Mouse (Mus musculus): ENCODE measurements around the gene Kremen2. TPM values are rescaled to one million over a fixed set of nuclear protein-coding genes. Genes with fewer than 3 reads are reported as not detected.

Kremen2 gene
- polyA plus RNA-seq, 1 experiment from 2014 or later = 1.0 TPM

- H3K4me2 ChIP-seq (ENCODE audit: low read length) = no peak overlapping the region
Measured at GRCm38 (mm10) chr17:23703301-23703700, 42.3 kb downstream of the Kremen2 start.

GRCm38 (mm10) chr17:23700079-23700478, 45.6 kb downstream of the Kremen2 start:
- Histone ChIP-seq H3K9me3 (ENCODE audit: control insufficient read depth, low read length) (no peaks in the 10 kb centered on the region), H3K27me3 (replicated peaks; ENCODE audit: control insufficient read depth, insufficient read depth, low read length) (peaks cover 20% of the 10 kb centered on the region), H3K9ac (replicated peaks; ENCODE audit: low read depth, low read length) (peak overlapping the region; percentile 64), H3K27ac (ENCODE audit: low read length) (no peak overlapping the region), H3K4me2 (ENCODE audit: low read length) (peak overlapping the region; percentile 99), H3K36me3 (ENCODE audit: control insufficient read depth, insufficient read depth) (no peaks in the 10 kb centered on the region), H3K4me1 (replicated peaks; ENCODE audit: control insufficient read depth, insufficient read depth, low read length) (peaks cover 12% of the 10 kb centered on the region), H3K4me3 (replicated peaks; ENCODE audit: low read length) (peak overlapping the region; percentile 80)
- under 1% methylated on average over 27 of the region's 28 CpGs for WGBS
- peak; percentile 98 for ATAC-seq

More at GRCm38 (mm10) chr17:23703301-23703700, 42.3 kb downstream of the Kremen2 start:
- no peak overlapping the region for H3K9ac ChIP-seq (replicated peaks; ENCODE audit: low read depth, low read length)
- 77% methylated on average over 9 of the region's 9 CpGs for WGBS
- peaks cover 13% of the 10 kb centered on the region for H3K4me1 ChIP-seq (replicated peaks; ENCODE audit: control insufficient read depth, insufficient read depth, low read length)
- no peak for ATAC-seq
- no peaks in the 10 kb centered on the region for H3K36me3 ChIP-seq (ENCODE audit: control insufficient read depth, insufficient read depth)
- H3K9me3 ChIP-seq (ENCODE audit: control insufficient read depth, low read length) = no peaks in the 10 kb centered on the region
- no peak overlapping the region for H3K4me3 ChIP-seq (replicated peaks; ENCODE audit: low read length)
- peaks cover 18% of the 10 kb centered on the region for H3K27me3 ChIP-seq (replicated peaks; ENCODE audit: control insufficient read depth, insufficient read depth, low read length)
- no peak overlapping the region for H3K27ac ChIP-seq (ENCODE audit: low read length)

- peak overlapping the region; percentile 99 for H3K4me2 ChIP-seq (ENCODE audit: low read length)
- H3K9me3 ChIP-seq (ENCODE audit: control insufficient read depth, low read length) = no peaks in the 10 kb centered on the region
- H3K9ac ChIP-seq (replicated peaks; ENCODE audit: low read depth, low read length) = peak overlapping the region; percentile 64
- H3K4me1 ChIP-seq (replicated peaks; ENCODE audit: control insufficient read depth, insufficient read depth, low read length) = peaks cover 8% of the 10 kb centered on the region
- no peaks in the 10 kb centered on the region for H3K36me3 ChIP-seq (ENCODE audit: control insufficient read depth, insufficient read depth)
- peaks cover 20% of the 10 kb centered on the region for H3K27me3 ChIP-seq (replicated peaks; ENCODE audit: control insufficient read depth, insufficient read depth, low read length)
- no peak overlapping the region for H3K27ac ChIP-seq (ENCODE audit: low read length)
- peak; percentile 2; the same call in 1 of the 2 replicates for ATAC-seq
- H3K4me3 ChIP-seq (replicated peaks; ENCODE audit: low read length) = peak overlapping the region; percentile 80
- WGBS = under 1% methylated on average over 87 of the region's 101 CpGs
Measured at GRCm38 (mm10) chr17:23699131-23700077, 46.2 kb downstream of the Kremen2 start.

GRCm38 (mm10) chr17:23695801-23696200, 49.8 kb downstream of the Kremen2 start:
- H3K27me3 ChIP-seq (replicated peaks; ENCODE audit: control insufficient read depth, insufficient read depth, low read length) = peaks cover 16% of the 10 kb centered on the region
- H3K4me1 ChIP-seq (replicated peaks; ENCODE audit: control insufficient read depth, insufficient read depth, low read length) = peaks cover 8% of the 10 kb centered on the region
- no peak overlapping the region for H3K4me2 ChIP-seq (ENCODE audit: low read length)
- no peak for ATAC-seq
- H3K27ac ChIP-seq (ENCODE audit: low read length) = no peak overlapping the region
- H3K36me3 ChIP-seq (ENCODE audit: control insufficient read depth, insufficient read depth) = no peaks in the 10 kb centered on the region
- 8% methylated on average over 3 of the region's 3 CpGs for WGBS
- no peak overlapping the region for H3K9ac ChIP-seq (replicated peaks; ENCODE audit: low read depth, low read length)
- no peak overlapping the region for H3K4me3 ChIP-seq (replicated peaks; ENCODE audit: low read length)
- H3K9me3 ChIP-seq (ENCODE audit: control insufficient read depth, low read length) = no peaks in the 10 kb centered on the region

- no peaks in the 10 kb centered on the region for H3K36me3 ChIP-seq (ENCODE audit: control insufficient read depth, insufficient read depth)
- no peaks in the 10 kb centered on the region for H3K9me3 ChIP-seq (ENCODE audit: control insufficient read depth, low read length)
- H3K4me1 ChIP-seq (replicated peaks; ENCODE audit: control insufficient read depth, insufficient read depth, low read length) = peaks cover 4% of the 10 kb centered on the region
- H3K27me3 ChIP-seq (replicated peaks; ENCODE audit: control insufficient read depth, insufficient read depth, low read length) = peaks cover 14% of the 10 kb centered on the region
- no peak overlapping the region for H3K27ac ChIP-seq (ENCODE audit: low read length)
- no peak for ATAC-seq
- WGBS = 83% methylated on average over 1 of the region's 1 CpGs
- no peak overlapping the region for H3K9ac ChIP-seq (replicated peaks; ENCODE audit: low read depth, low read length)
- no peak overlapping the region for H3K4me2 ChIP-seq (ENCODE audit: low read length)
- H3K4me3 ChIP-seq (replicated peaks; ENCODE audit: low read length) = no peak overlapping the region
Measured at GRCm38 (mm10) chr17:23694491-23694890, 51.1 kb downstream of the Kremen2 start.

Other genes starting within 250 kb of the Kremen2 start
- gene Zfp213, start 181.6 kb downstream of the Kremen2 start, polyA plus RNA-seq (2015; fragmentation: Nextera tagmentation; extraction: Ambion mirVana) = 19.0 and 19.1 TPM in 2 replicates
- gene Zfp13, start 146.3 kb downstream of the Kremen2 start, polyA plus RNA-seq (2015; fragmentation: Nextera tagmentation; extraction: Ambion mirVana) = 26.2 and 28.5 TPM in 2 replicates
- gene Zscan10, start 145.0 kb downstream of the Kremen2 start, polyA plus RNA-seq (2015; fragmentation: Nextera tagmentation; extraction: Ambion mirVana) = not detected in 2 replicates
- 0.97 and 1.2 TPM in 2 replicates for gene Mmp25, start 100.6 kb downstream of the Kremen2 start, polyA plus RNA-seq (2015; fragmentation: Nextera tagmentation; extraction: Ambion mirVana)
- gene Bicdl2, start 85.3 kb downstream of the Kremen2 start, polyA plus RNA-seq (2015; fragmentation: Nextera tagmentation; extraction: Ambion mirVana) = 0.39 TPM in 1 of 2 replicates, not detected in the other
- 92.1 and 99.4 TPM in 2 replicates for gene Hcfc1r1, start 72.2 kb downstream of the Kremen2 start, polyA plus RNA-seq (2015; fragmentation: Nextera tagmentation; extraction: Ambion mirVana)
- 40.1 and 41.4 TPM in 2 replicates for gene Thoc6, start 72.0 kb downstream of the Kremen2 start, polyA plus RNA-seq (2015; fragmentation: Nextera tagmentation; extraction: Ambion mirVana)
- gene Tnfrsf12a, start 68.4 kb downstream of the Kremen2 start, polyA plus RNA-seq (2015; fragmentation: Nextera tagmentation; extraction: Ambion mirVana) = 2.9 and 4.8 TPM in 2 replicates
- gene Cldn6, start 66.6 kb downstream of the Kremen2 start, polyA plus RNA-seq (2015; fragmentation: Nextera tagmentation; extraction: Ambion mirVana) = 0.24 and 0.45 TPM in 2 replicates
- gene Cldn9, start 61.8 kb downstream of the Kremen2 start, polyA plus RNA-seq (2015; fragmentation: Nextera tagmentation; extraction: Ambion mirVana) = 1.4 TPM in 2 replicates
- gene 1520401A03Rik, start 23.1 kb downstream of the Kremen2 start, polyA plus RNA-seq (2015; fragmentation: Nextera tagmentation; extraction: Ambion mirVana) = not detected in 2 replicates
- gene Pkmyt1, start 19.5 kb downstream of the Kremen2 start, polyA plus RNA-seq (2015; fragmentation: Nextera tagmentation; extraction: Ambion mirVana) = 22.3 and 25.0 TPM in 2 replicates
- 40.8 and 45.6 TPM in 2 replicates for gene Paqr4, start 5.0 kb downstream of the Kremen2 start, polyA plus RNA-seq (2015; fragmentation: Nextera tagmentation; extraction: Ambion mirVana)
- gene Flywch1, start 25.8 kb upstream of the Kremen2 start, polyA plus RNA-seq (2015; fragmentation: Nextera tagmentation; extraction: Ambion mirVana) = 151 and 156 TPM in 2 replicates
- gene Flywch2, start 40.2 kb upstream of the Kremen2 start, polyA plus RNA-seq (2015; fragmentation: Nextera tagmentation; extraction: Ambion mirVana) = 22.9 and 33.2 TPM in 2 replicates
- gene Srrm2, start 44.7 kb upstream of the Kremen2 start, polyA plus RNA-seq (2015; fragmentation: Nextera tagmentation; extraction: Ambion mirVana) = 435 and 505 TPM in 2 replicates
- 1,002 and 1,034 TPM in 2 replicates for gene Elob, start 83.3 kb upstream of the Kremen2 start, polyA plus RNA-seq (2015; fragmentation: Nextera tagmentation; extraction: Ambion mirVana)
- not detected in 2 replicates for gene Prss33, start 90.2 kb upstream of the Kremen2 start, polyA plus RNA-seq (2015; fragmentation: Nextera tagmentation; extraction: Ambion mirVana)
- gene Prss32, start 98.0 kb upstream of the Kremen2 start, polyA plus RNA-seq (2015; fragmentation: Nextera tagmentation; extraction: Ambion mirVana) = not detected in 2 replicates
- 0.87 and 1.0 TPM in 2 replicates for gene Prss41, start 98.3 kb upstream of the Kremen2 start, polyA plus RNA-seq (2015; fragmentation: Nextera tagmentation; extraction: Ambion mirVana)
- gene Prss21, start 122.2 kb upstream of the Kremen2 start, polyA plus RNA-seq (2015; fragmentation: Nextera tagmentation; extraction: Ambion mirVana) = not detected in 2 replicates
- gene Dcpp1, start 135.0 kb upstream of the Kremen2 start, polyA plus RNA-seq (2015; fragmentation: Nextera tagmentation; extraction: Ambion mirVana) = not detected in 2 replicates
- gene Dcpp2, start 135.0 kb upstream of the Kremen2 start, polyA plus RNA-seq (2015; fragmentation: Nextera tagmentation; extraction: Ambion mirVana) = not detected in 2 replicates
- gene Dcpp3, start 171.6 kb upstream of the Kremen2 start, polyA plus RNA-seq (2015; fragmentation: Nextera tagmentation; extraction: Ambion mirVana) = not detected in 2 replicates
- not detected in 2 replicates for gene Sbp, start 195.8 kb upstream of the Kremen2 start, polyA plus RNA-seq (2015; fragmentation: Nextera tagmentation; extraction: Ambion mirVana)
- gene Sbpl, start 209.4 kb upstream of the Kremen2 start, polyA plus RNA-seq (2015; fragmentation: Nextera tagmentation; extraction: Ambion mirVana) = not detected in 2 replicates
- gene Prss30, start 234.7 kb upstream of the Kremen2 start, polyA plus RNA-seq (2015; fragmentation: Nextera tagmentation; extraction: Ambion mirVana) = 0.21 and 0.28 TPM in 2 replicates